Mouse (Mus musculus) olfactory bulb, adult 2 months (tissue): Measurements from ENCODE around the gene Tesk1. TPM values are rescaled to one million over a fixed set of nuclear protein-coding genes. Genes with fewer than 3 reads are reported as not detected.
A peak's percentile ranks its signal among the peaks of the same experiment; 100 is the strongest.

Source experiments
- H3K27ac ChIP-seq: fragments of 200-500 bp; 2 replicates; pipeline ENCODE4 v1.5.1; 2012; ENCODE audit warnings: low read depth, low read length; ENCODE audit not compliant: insufficient read depth
- H3K4me1 ChIP-seq: fragments of 200-500 bp; 2 replicates; pipeline ENCODE4 v1.6.1; 2012; ENCODE audit warnings: low read length; ENCODE audit not compliant: control insufficient read depth, insufficient read depth
- H3K4me3 ChIP-seq: fragments of 200-500 bp; 2 replicates; pipeline ENCODE4 v1.5.1; 2012; ENCODE audit warnings: mild to moderate bottlenecking, low read depth, low read length, moderate library complexity; ENCODE audit not compliant: insufficient read depth
- CTCF ChIP-seq: fragments of 200-500 bp; IDR thresholded peaks from 2 replicates; pipeline ENCODE4 v1.5.1; 2012; ENCODE audit warnings: low read depth, mild to moderate bottlenecking, low read length, moderate library complexity; ENCODE audit not compliant: insufficient read depth
- POLR2A ChIP-seq: fragments of 200-500 bp; IDR thresholded peaks from 2 replicates; pipeline ENCODE4 v1.6.1; 2012; ENCODE audit warnings: mild to moderate bottlenecking, low read depth, low read length, moderate library complexity; ENCODE audit not compliant: insufficient read depth
- WGBS: fragments of 180-500 bp; shearing (Covaris S2); methylation state at CpG from one replicate; pipeline ENCODE4 v1.1.7; 2018; 5-methylcytosine and 5-hydroxymethylcytosine counted together
- polyA plus RNA-seq: library from polyadenylated mRNA; stranded (reverse); fragments of >200 nt; gene quantifications from 2 replicates; pipeline ENCODE4 v1.2.4, GENCODE M21; 2012; ENCODE audit warnings: low replicate concordance; ENCODE audit not compliant: missing spikeins, insufficient read depth, insufficient read length

Gene Tesk1
- polyA plus RNA-seq, 1 experiment, result not detected

- Histone ChIP-seq H3K27ac (peak overlapping the region; percentile 78), H3K4me3 (peak overlapping the region; percentile 31), H3K4me1 (peaks cover 5% of the 10 kb centered on the region; the same call in 1 of the 2 replicates)
- TF ChIP-seq POLR2A (no peak), CTCF (no peak)
- 13% methylated on average over 12 of the region's 12 CpGs for WGBS
These were observed 50.5 kb downstream of the Tesk1 start for GRCm38 (mm10) chr4:43492101-43492820.

DNA sequence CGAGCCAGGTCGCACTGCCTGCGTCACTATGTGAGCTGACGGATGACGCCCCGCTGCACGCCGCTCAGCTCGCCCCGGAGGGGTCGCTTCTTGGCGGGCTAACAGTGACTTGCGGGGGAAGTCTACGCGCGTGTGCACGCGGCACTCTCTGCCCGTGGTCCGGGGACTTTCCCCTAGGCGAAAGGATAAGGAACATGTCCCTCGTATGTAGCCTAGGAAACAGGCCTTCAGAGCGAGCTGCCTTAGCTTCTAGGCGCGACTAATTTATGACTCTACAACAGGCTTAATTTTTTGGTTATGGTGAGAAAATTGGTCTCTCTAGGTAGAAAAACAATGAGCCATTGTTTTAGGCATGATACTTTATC is 51.1 kb downstream of the Tesk1 start, which contains the start of gene Ccdc107:
Gene Ccdc107, plus strand, starts transcription at position 80 of the 365 bp plus-strand sequence.
- Histone ChIP-seq H3K27ac (peak within 1 kb of the TSS; percentile 78), H3K4me3 (peak within 1 kb of the TSS; percentile 76), H3K4me1 (peaks cover 5% of the 10 kb centered on the region; the same call in 1 of the 2 replicates)
- under 1% methylated on average over 25 of the region's 25 CpGs for WGBS
- TF ChIP-seq CTCF (no peak), POLR2A (no peak)

GRCm38 (mm10) chr4:43493186-43493845 is 51.6 kb downstream of the Tesk1 start:
- Histone ChIP-seq H3K4me3 (peak overlapping the region; percentile 76), H3K4me1 (peaks cover 5% of the 10 kb centered on the region; the same call in 1 of the 2 replicates), H3K27ac (peak overlapping the region; percentile 78; the same call in 1 of the 2 replicates)
- TF ChIP-seq POLR2A, result peak; percentile 94
- 0 out of 2 replicates have a peak, but pooled peaks have one; percentile 23 for TF ChIP-seq CTCF
- WGBS, result under 1% methylated on average over 47 of the region's 47 CpGs

- Histone ChIP-seq H3K4me1 (peaks cover 5% of the 10 kb centered on the region; the same call in 1 of the 2 replicates), H3K4me3 (peak overlapping the region; percentile 76), H3K27ac (peak overlapping the region; percentile 38; the same call in 1 of the 2 replicates)
- under 1% methylated on average over 9 of the region's 9 CpGs for WGBS
- no peak for TF ChIP-seq CTCF
- TF ChIP-seq POLR2A, result no peak
These were observed 52.1 kb downstream of the Tesk1 start for GRCm38 (mm10) chr4:43493846-43494240.

- H3K4me1 ChIP-seq, result peaks cover 5% of the 10 kb centered on the region; the same call in 1 of the 2 replicates
- TF ChIP-seq CTCF (no peak), POLR2A (no peak)
- H3K27ac ChIP-seq, result no peak overlapping the region
- H3K4me3 ChIP-seq, result no peak overlapping the region
- WGBS, result 63% methylated on average over 6 of the region's 6 CpGs
These were observed 54.8 kb downstream of the Tesk1 start for GRCm38 (mm10) chr4:43496587-43496986.

- peaks cover 5% of the 10 kb centered on the region; the same call in 1 of the 2 replicates for H3K4me1 ChIP-seq
- WGBS, result 93% methylated on average over 8 of the region's 8 CpGs
- no peak overlapping the region for H3K4me3 ChIP-seq
- TF ChIP-seq CTCF, result no peak
- H3K27ac ChIP-seq, result no peak overlapping the region
These were observed 55.7 kb downstream of the Tesk1 start for GRCm38 (mm10) chr4:43497405-43497804.

Other genes with a start within 250 kb of the Tesk1 start
- gene Atp8b5, start 174.8 kb upstream of the Tesk1 start, polyA plus RNA-seq, result not detected in 2 replicates
- not detected in 2 replicates for gene Rusc2, start 60.0 kb upstream of the Tesk1 start, polyA plus RNA-seq
- not detected in 2 replicates for gene Fam166b, start 12.8 kb upstream of the Tesk1 start, polyA plus RNA-seq
- gene Cd72, start 12.7 kb downstream of the Tesk1 start, polyA plus RNA-seq, result not detected in 2 replicates
- gene Sit1, start 41.8 kb downstream of the Tesk1 start, polyA plus RNA-seq, result not detected in 2 replicates
- gene Ccdc107, start 51.0 kb downstream of the Tesk1 start, polyA plus RNA-seq, result not detected in 2 replicates
- not detected in 2 replicates for gene Arhgef39, start 57.8 kb downstream of the Tesk1 start, polyA plus RNA-seq
- gene Car9, start 65.0 kb downstream of the Tesk1 start, polyA plus RNA-seq, result not detected in 2 replicates
- not detected in 2 replicates for gene Tpm2, start 81.8 kb downstream of the Tesk1 start, polyA plus RNA-seq
- gene Creb3, start 120.4 kb downstream of the Tesk1 start, polyA plus RNA-seq, result not detected in 2 replicates
- gene Tln1, start 120.8 kb downstream of the Tesk1 start, polyA plus RNA-seq, result 147 TPM in 1 of 2 replicates, not detected in the other
- 242 TPM in 1 of 2 replicates, not detected in the other for gene Rgp1, start 136.8 kb downstream of the Tesk1 start, polyA plus RNA-seq
- gene Gba2, start 136.9 kb downstream of the Tesk1 start, polyA plus RNA-seq, result not detected in 2 replicates
- not detected in 2 replicates for gene Msmp, start 142.6 kb downstream of the Tesk1 start, polyA plus RNA-seq
- not detected in 2 replicates for gene Npr2, start 190.0 kb downstream of the Tesk1 start, polyA plus RNA-seq
- not detected in 2 replicates for gene Spag8, start 211.7 kb downstream of the Tesk1 start, polyA plus RNA-seq
- not detected in 2 replicates for gene Hint2, start 214.5 kb downstream of the Tesk1 start, polyA plus RNA-seq
- not detected in 2 replicates for gene Tmem8b, start 227.0 kb downstream of the Tesk1 start, polyA plus RNA-seq
- not detected in 2 replicates for gene Fam221b, start 227.2 kb downstream of the Tesk1 start, polyA plus RNA-seq